Mouse (Mus musculus) G1E (cell line): ENCODE measurements around the gene Exoc3l2. TPM values are rescaled to one million over a fixed set of nuclear protein-coding genes. Genes with fewer than 3 reads are reported as not detected.

Source experiments
- ATAC-seq: 2 replicates; pipeline ENCODE4 v1.8.0; 2016; ENCODE audit warnings: mild to moderate bottlenecking; ENCODE audit not compliant: insufficient number of reproducible peaks, poor library complexity, low FRiP score, severe bottlenecking; ENCODE audit errors: extremely low read depth
- DNase-seq: peaks from one replicate; pipeline ENCODE4 v3.0.0; 2012; ENCODE audit warnings: low spot score
- H3K27me3 ChIP-seq: 2 replicates; pipeline ENCODE4 v1.6.1; 2012; ENCODE audit warnings: mild to moderate bottlenecking, low read length, inconsistent platforms; ENCODE audit not compliant: insufficient read depth
- H3K36me3 ChIP-seq: replicated peaks from 2 replicates; pipeline ENCODE3; 2012; ENCODE audit warnings: mild to moderate bottlenecking, inconsistent platforms
- H3K4me1 ChIP-seq: 2 replicates; pipeline ENCODE4 v1.6.1; 2012; ENCODE audit warnings: low read depth, low read length, inconsistent platforms, mixed read lengths; ENCODE audit not compliant: insufficient read depth
- H3K4me3 ChIP-seq: 2 replicates; pipeline ENCODE4 v1.5.1; 2012; ENCODE audit warnings: low read depth, mild to moderate bottlenecking, inconsistent platforms, low read length, moderate library complexity, mixed read lengths
- H3K9me3 ChIP-seq: replicated peaks from 2 replicates; pipeline ENCODE4 v1.6.1; 2012; ENCODE audit warnings: inconsistent platforms
- CTCF ChIP-seq: IDR thresholded peaks from 2 replicates; pipeline ENCODE4 v1.5.1; 2012; ENCODE audit warnings: low read depth, low read length, inconsistent platforms, mixed read lengths
- GATA1 ChIP-seq: IDR thresholded peaks from 2 replicates; pipeline ENCODE4 v1.6.1; 2012; ENCODE audit warnings: borderline replicate concordance, low read length, inconsistent platforms, mixed read lengths
- GATA2 ChIP-seq: IDR thresholded peaks from 2 replicates; pipeline ENCODE4 v1.6.1; 2012; ENCODE audit warnings: low read depth, low read length, inconsistent platforms, borderline replicate concordance
- POLR2AphosphoS5 ChIP-seq: IDR thresholded peaks from 2 replicates; pipeline ENCODE4 v1.6.1; 2012; ENCODE audit warnings: low read depth, low read length, inconsistent platforms; ENCODE audit not compliant: insufficient replicate concordance
- TAL1 ChIP-seq: conservative IDR thresholded peaks from 2 replicates; pipeline ENCODE4 v1.6.1; 2012; ENCODE audit warnings: low read depth, low read length, inconsistent platforms, mixed read lengths
- polyA plus RNA-seq: library from polyadenylated mRNA; stranded (reverse); fragments of >175 nt; gene quantifications from 2 replicates; pipeline ENCODE4 v1.2.3, GENCODE M21; 2012
- total RNA-seq, 2 experiments: library from RNA; stranded (forward) in 1 of 2; stranded (reverse) in 1 of 2; fragments of 200-1000 nt in 1 of 2; fragments of >200 nt in 1 of 2; fragmentation: Nextera tagmentation in 1 of 2; gene quantifications; 2 replicates each; pipeline ENCODE4 v1.2.3; 2014 to 2017

The Exoc3l2 gene
- total and polyA plus RNA-seq, 3 experiments = 0.02 TPM; not detected in 2

DNA sequence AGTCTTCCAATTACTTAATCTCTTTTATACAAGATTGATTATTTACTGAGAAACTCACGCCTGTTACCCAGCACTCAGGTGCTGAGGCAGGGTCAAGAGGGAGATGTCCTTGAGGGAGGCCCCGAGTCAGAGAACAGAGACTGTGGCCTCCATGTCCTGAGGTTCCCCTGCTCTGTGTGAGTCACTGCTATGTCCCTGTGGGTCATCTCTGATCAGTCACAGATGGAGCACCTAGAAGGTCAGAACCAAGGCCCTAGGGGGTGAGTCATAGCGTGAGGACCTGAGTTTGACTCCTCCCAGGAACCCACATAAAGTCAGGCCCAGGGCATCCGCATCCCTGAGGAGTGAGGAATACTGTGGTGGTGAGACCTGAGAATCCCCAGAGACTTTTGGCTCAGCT is 38.5 kb downstream of the Exoc3l2 start:
- Histone ChIP-seq H3K4me1 (peaks cover 30% of the 10 kb centered on the region), H3K27me3 (peaks cover 16% of the 10 kb centered on the region), H3K4me3 (no peak overlapping the region), H3K36me3 (peaks cover 20% of the 10 kb centered on the region), H3K9me3 (no peaks in the 10 kb centered on the region)
- no peak for ATAC-seq
- no peak for TF ChIP-seq CTCF
- no peak for TF ChIP-seq GATA2
- no peak for TF ChIP-seq TAL1
- TF ChIP-seq POLR2AphosphoS5 = no peak
- TF ChIP-seq GATA1 = no peak
- no peak for DNase-seq

GRCm38 (mm10) chr7:19503481-19504068 is 40.4 kb downstream of the Exoc3l2 start:
- no peak for TF ChIP-seq GATA1
- TF ChIP-seq CTCF = peak; percentile 84
- TF ChIP-seq TAL1 = no peak
- TF ChIP-seq GATA2 = no peak
- no peak for TF ChIP-seq POLR2AphosphoS5
- H3K36me3 ChIP-seq = peaks cover 20% of the 10 kb centered on the region
- no peaks in the 10 kb centered on the region for H3K9me3 ChIP-seq
- peaks cover 5% of the 10 kb centered on the region; the same call in 1 of the 2 replicates for H3K27me3 ChIP-seq
- peaks cover 40% of the 10 kb centered on the region for H3K4me1 ChIP-seq
- peak; percentile 21 for DNase-seq
- no peak for ATAC-seq
- H3K4me3 ChIP-seq = no peak overlapping the region

GRCm38 (mm10) chr7:19506326-19506725 is 43.2 kb downstream of the Exoc3l2 start:
- Histone ChIP-seq H3K36me3 (peaks cover 33% of the 10 kb centered on the region), H3K4me1 (peaks cover 41% of the 10 kb centered on the region), H3K27me3 (no peaks in the 10 kb centered on the region), H3K4me3 (peak overlapping the region; percentile 92; the same call in 1 of the 2 replicates), H3K9me3 (no peaks in the 10 kb centered on the region)
- no peak for TF ChIP-seq POLR2AphosphoS5
- TF ChIP-seq GATA1 = no peak
- TF ChIP-seq CTCF = peak; percentile 17; the same call in 1 of the 2 replicates
- no peak for TF ChIP-seq TAL1
- TF ChIP-seq GATA2 = no peak
- ATAC-seq (no peak), DNase-seq (peak; percentile 63)

- TF ChIP-seq POLR2AphosphoS5 = no peak
- TF ChIP-seq GATA1 = no peak
- no peak for TF ChIP-seq GATA2
- TF ChIP-seq TAL1 = no peak
- no peak for TF ChIP-seq CTCF
- Histone ChIP-seq H3K4me3 (peak overlapping the region; percentile 92), H3K4me1 (peaks cover 42% of the 10 kb centered on the region), H3K27me3 (no peaks in the 10 kb centered on the region), H3K36me3 (peaks cover 40% of the 10 kb centered on the region), H3K9me3 (no peaks in the 10 kb centered on the region)
- no peak for ATAC-seq
- peak; percentile 57 for DNase-seq
These were observed 44.0 kb downstream of the Exoc3l2 start for GRCm38 (mm10) chr7:19506969-19507611.

DNA sequence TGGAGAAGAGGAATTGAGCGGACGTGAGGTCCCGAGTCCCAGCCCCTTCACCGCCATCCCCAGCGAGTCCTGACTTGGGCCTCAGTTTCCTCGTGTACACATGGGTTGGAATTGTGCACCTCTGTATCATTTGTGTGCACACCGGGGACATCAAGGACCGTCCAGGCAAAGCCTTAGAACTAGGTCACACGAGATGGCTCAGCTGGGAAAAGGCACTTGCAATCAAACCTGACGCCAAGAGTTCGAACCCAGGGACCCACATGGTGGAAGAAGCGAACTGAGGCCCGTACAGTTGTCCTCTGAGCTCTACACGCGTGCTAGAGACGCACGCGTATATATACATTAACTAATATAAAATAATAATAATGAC is 44.5 kb downstream of the Exoc3l2 start:
- TF ChIP-seq CTCF = no peak
- no peak for TF ChIP-seq GATA1
- TF ChIP-seq TAL1 = no peak
- TF ChIP-seq POLR2AphosphoS5 = no peak
- TF ChIP-seq GATA2 = no peak
- DNase-seq (no peak), ATAC-seq (no peak)
- Histone ChIP-seq H3K4me3 (peak overlapping the region; percentile 92), H3K27me3 (no peaks in the 10 kb centered on the region), H3K9me3 (no peaks in the 10 kb centered on the region), H3K36me3 (peaks cover 45% of the 10 kb centered on the region), H3K4me1 (peaks cover 42% of the 10 kb centered on the region)

GRCm38 (mm10) chr7:19508150-19508923 is 45.2 kb downstream of the Exoc3l2 start, which contains the start of the genes Bloc1s3 and Trappc6a:
Gene Bloc1s3, minus strand, starts transcription at chr7:19508367.
Gene Trappc6a, plus strand, starts transcription at chr7:19508395.
- TF ChIP-seq POLR2AphosphoS5 (0 out of 2 replicates have a peak, but pooled peaks have one; percentile 60), GATA1 (no peak)
- peak; percentile 91 for ATAC-seq
- no peaks in the 10 kb centered on the region for H3K9me3 ChIP-seq
- peak within 1 kb of the TSS; percentile 92 for H3K4me3 ChIP-seq
- no peaks in the 10 kb centered on the region for H3K27me3 ChIP-seq
- peaks cover 42% of the 10 kb centered on the region for H3K4me1 ChIP-seq
- peak; percentile 99 for DNase-seq
- peaks cover 51% of the 10 kb centered on the region for H3K36me3 ChIP-seq
